Mouse (Mus musculus): Measurements from ENCODE around the gene Ifit3b. TPM values are rescaled to one million over a fixed set of nuclear protein-coding genes. Genes with fewer than 3 reads are reported as not detected.
"Not testable (repeated sequence)": the region's sequence is repeated elsewhere in the genome, so short reads cannot be mapped to it uniquely, and the experiment has no call there.

The Ifit3b gene
- polyA plus RNA-seq, 1 experiment from 2014 or later: 0.61 TPM

GRCm38 (mm10) chr19:34588959-34589358, 18.8 kb upstream of the Ifit3b start:
- Histone ChIP-seq H3K9ac (ENCODE audit: low read length) (no peak overlapping the region), H3K4me1 (replicated peaks; ENCODE audit: control insufficient read depth, insufficient read depth) (no peaks in the 10 kb centered on the region), H3K4me3 (ENCODE audit: low read depth, low read length) (no peak overlapping the region), H3K36me3 (ENCODE audit: control insufficient read depth, insufficient read depth, low read length) (no peaks in the 10 kb centered on the region), H3K27me3 (ENCODE audit: control insufficient read depth, insufficient read depth, low read length) (no peaks in the 10 kb centered on the region), H3K27ac (replicated peaks) (no peak overlapping the region), H3K4me2 (replicated peaks; ENCODE audit: low read depth) (no peak overlapping the region), H3K9me3 (ENCODE audit: control insufficient read depth, low read length) (no peaks in the 10 kb centered on the region)
- TF ChIP-seq CTCF (IDR thresholded peaks at IDR 0.05; ENCODE audit: low read depth) (peak; percentile 38; the same call in 1 of the 2 replicates), EP300 (optimal IDR thresholded peaks at IDR 0.05) (no peak)
- ATAC-seq (ENCODE audit: low FRiP score, low TSS enrichment) (no peak), DNase-seq (ENCODE audit: low spot score) (no peak)

- Histone ChIP-seq H3K27ac (replicated peaks) (no peak overlapping the region), H3K36me3 (ENCODE audit: control insufficient read depth, insufficient read depth, low read length) (no peaks in the 10 kb centered on the region), H3K4me1 (replicated peaks; ENCODE audit: control insufficient read depth, insufficient read depth) (0 out of 2 replicates have a peak, but pooled peaks cover 2% of the 10 kb centered on the region), H3K4me3 (ENCODE audit: low read depth, low read length) (no peak overlapping the region), H3K27me3 (ENCODE audit: control insufficient read depth, insufficient read depth, low read length) (no peaks in the 10 kb centered on the region), H3K9ac (ENCODE audit: low read length) (no peak overlapping the region), H3K4me2 (replicated peaks; ENCODE audit: low read depth) (no peak overlapping the region), H3K9me3 (ENCODE audit: control insufficient read depth, low read length) (no peaks in the 10 kb centered on the region)
- DNase-seq (ENCODE audit: low spot score) (no peak), ATAC-seq (ENCODE audit: low FRiP score, low TSS enrichment) (no peak)
- no peak for TF ChIP-seq CTCF (IDR thresholded peaks at IDR 0.05; ENCODE audit: low read depth)
- TF ChIP-seq EP300 (optimal IDR thresholded peaks at IDR 0.05): no peak
- WGBS: 85% methylated on average over 2 of the region's 2 CpGs
These were observed 14.3 kb upstream of the Ifit3b start for GRCm38 (mm10) chr19:34593456-34593855.

GRCm38 (mm10) chr19:34594523-34594922, 13.2 kb upstream of the Ifit3b start:
- 77% methylated on average over 3 of the region's 3 CpGs for WGBS
- not testable (repeated sequence) for H3K9me3 ChIP-seq (ENCODE audit: control insufficient read depth, low read length); ATAC-seq (ENCODE audit: low FRiP score, low TSS enrichment); H3K4me3 ChIP-seq (ENCODE audit: low read depth, low read length); H3K9ac ChIP-seq (ENCODE audit: low read length); H3K4me2 ChIP-seq (replicated peaks; ENCODE audit: low read depth); DNase-seq (ENCODE audit: low spot score); H3K36me3 ChIP-seq (ENCODE audit: control insufficient read depth, insufficient read depth, low read length); H3K27ac ChIP-seq (replicated peaks); H3K27me3 ChIP-seq (ENCODE audit: control insufficient read depth, insufficient read depth, low read length); H3K4me1 ChIP-seq (replicated peaks; ENCODE audit: control insufficient read depth, insufficient read depth)

GRCm38 (mm10) chr19:34596811-34597210, 11.0 kb upstream of the Ifit3b start:
- no peak overlapping the region for H3K9ac ChIP-seq (ENCODE audit: low read length)
- DNase-seq (ENCODE audit: low spot score): no peak
- H3K9me3 ChIP-seq (ENCODE audit: control insufficient read depth, low read length): no peaks in the 10 kb centered on the region
- no peak for ATAC-seq (ENCODE audit: low FRiP score, low TSS enrichment)
- 0 out of 2 replicates have a peak, but pooled peaks cover 2% of the 10 kb centered on the region for H3K4me1 ChIP-seq (replicated peaks; ENCODE audit: control insufficient read depth, insufficient read depth)
- H3K36me3 ChIP-seq (ENCODE audit: control insufficient read depth, insufficient read depth, low read length): no peaks in the 10 kb centered on the region
- no peaks in the 10 kb centered on the region for H3K27me3 ChIP-seq (ENCODE audit: control insufficient read depth, insufficient read depth, low read length)
- H3K27ac ChIP-seq (replicated peaks): no peak overlapping the region
- TF ChIP-seq EP300 (optimal IDR thresholded peaks at IDR 0.05) (no peak), CTCF (IDR thresholded peaks at IDR 0.05; ENCODE audit: low read depth) (no peak)
- H3K4me3 ChIP-seq (ENCODE audit: low read depth, low read length): no peak overlapping the region
- no peak overlapping the region for H3K4me2 ChIP-seq (replicated peaks; ENCODE audit: low read depth)

- 72% methylated on average over 2 of the region's 2 CpGs for WGBS
- no peak for DNase-seq (ENCODE audit: low spot score)
These were observed 9.4 kb upstream of the Ifit3b start for GRCm38 (mm10) chr19:34598341-34598740.

GRCm38 (mm10) chr19:34599250-34599649, 8.5 kb upstream of the Ifit3b start:
- H3K4me3 ChIP-seq (ENCODE audit: low read depth, low read length); H3K27ac ChIP-seq (replicated peaks); H3K4me1 ChIP-seq (replicated peaks; ENCODE audit: control insufficient read depth, insufficient read depth); DNase-seq (ENCODE audit: low spot score); H3K4me2 ChIP-seq (replicated peaks; ENCODE audit: low read depth); H3K27me3 ChIP-seq (ENCODE audit: control insufficient read depth, insufficient read depth, low read length); H3K36me3 ChIP-seq (ENCODE audit: control insufficient read depth, insufficient read depth, low read length); H3K9ac ChIP-seq (ENCODE audit: low read length); H3K9me3 ChIP-seq (ENCODE audit: control insufficient read depth, low read length): not testable (repeated sequence)
- peak; percentile 80 for ATAC-seq (ENCODE audit: low FRiP score, low TSS enrichment)

More at GRCm38 (mm10) chr19:34598341-34598740, 9.4 kb upstream of the Ifit3b start:
- Histone ChIP-seq H3K9me3 (ENCODE audit: control insufficient read depth, low read length) (no peaks in the 10 kb centered on the region), H3K27ac (replicated peaks) (no peak overlapping the region), H3K9ac (ENCODE audit: low read length) (no peak overlapping the region), H3K4me3 (ENCODE audit: low read depth, low read length) (no peak overlapping the region), H3K4me1 (replicated peaks; ENCODE audit: control insufficient read depth, insufficient read depth) (0 out of 2 replicates have a peak, but pooled peaks cover 2% of the 10 kb centered on the region), H3K4me2 (replicated peaks; ENCODE audit: low read depth) (no peak overlapping the region), H3K27me3 (ENCODE audit: control insufficient read depth, insufficient read depth, low read length) (no peaks in the 10 kb centered on the region), H3K36me3 (ENCODE audit: control insufficient read depth, insufficient read depth, low read length) (no peaks in the 10 kb centered on the region)
- no peak for ATAC-seq (ENCODE audit: low FRiP score, low TSS enrichment)
- TF ChIP-seq CTCF (IDR thresholded peaks at IDR 0.05; ENCODE audit: low read depth) (no peak), EP300 (optimal IDR thresholded peaks at IDR 0.05) (no peak)

- H3K9ac ChIP-seq (ENCODE audit: low read length); H3K36me3 ChIP-seq (ENCODE audit: control insufficient read depth, insufficient read depth, low read length); H3K4me1 ChIP-seq (replicated peaks; ENCODE audit: control insufficient read depth, insufficient read depth); DNase-seq (ENCODE audit: low spot score); H3K4me2 ChIP-seq (replicated peaks; ENCODE audit: low read depth); H3K9me3 ChIP-seq (ENCODE audit: control insufficient read depth, low read length); H3K27ac ChIP-seq (replicated peaks); H3K27me3 ChIP-seq (ENCODE audit: control insufficient read depth, insufficient read depth, low read length); H3K4me3 ChIP-seq (ENCODE audit: low read depth, low read length): not testable (repeated sequence)
- peak; percentile 82 for ATAC-seq (ENCODE audit: low FRiP score, low TSS enrichment)
- 36% methylated on average over 1 of the region's 1 CpGs for WGBS
These were observed 5.9 kb upstream of the Ifit3b start, which contains the start of gene Ifit1bl1 for GRCm38 (mm10) chr19:34601888-34602287. Gene Ifit1bl1, minus strand, starts transcription at chr19:34601956.
